Mouse (Mus musculus): Measurements from ENCODE around the gene Inppl1. TPM values are rescaled to one million over a fixed set of nuclear protein-coding genes. Genes with fewer than 3 reads are reported as not detected.

The Inppl1 gene
- polyA plus RNA-seq (2016; fragmentation: Nextera tagmentation; extraction: Ambion mirVana): 36.4 and 38.3 TPM in 2 replicates

DNA sequence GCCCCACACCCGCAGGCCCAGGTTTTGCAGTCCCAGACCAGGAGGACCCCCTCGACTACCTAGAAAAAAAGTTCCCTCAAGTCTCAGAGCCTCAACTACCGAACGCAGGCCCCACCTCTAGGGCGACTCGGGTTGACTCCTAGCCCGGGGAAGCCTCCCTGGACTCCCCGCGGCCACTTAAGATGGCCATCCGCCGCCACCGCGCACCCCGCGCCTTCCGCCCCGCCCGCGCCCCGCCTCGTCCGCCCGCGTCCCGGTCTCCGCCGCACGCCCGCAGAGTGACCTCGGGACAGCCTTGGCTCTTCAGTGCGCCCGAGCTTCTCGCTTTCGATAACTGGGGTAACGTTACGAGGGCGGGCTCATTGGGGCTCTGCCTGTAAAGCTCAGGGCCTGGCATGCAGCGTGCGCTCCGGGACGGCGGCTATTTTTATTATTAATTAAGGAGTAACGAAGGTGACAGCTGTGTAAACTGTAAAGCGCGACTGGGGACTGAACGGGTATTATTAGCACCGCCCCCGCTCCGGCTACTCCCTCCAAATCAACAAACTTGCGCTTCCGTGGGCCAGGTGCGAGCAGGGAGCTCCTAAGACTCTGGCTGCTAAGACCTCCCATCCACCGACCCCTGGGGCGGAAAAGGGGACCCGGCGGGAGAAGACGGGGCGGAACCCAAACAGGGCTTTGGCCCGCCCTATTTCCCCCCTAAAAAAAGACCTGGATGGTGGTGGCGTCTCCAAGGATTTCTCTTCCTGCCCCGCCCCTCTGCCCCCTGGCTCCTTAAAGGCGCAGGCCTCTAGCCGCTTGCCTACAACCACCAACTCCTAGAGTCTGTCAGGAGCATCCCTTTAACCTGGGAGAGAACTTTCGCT lies at the start of gene Inppl1:
Inppl1 (minus strand) TSS at position 624 of the 866 bp plus-strand sequence.
- peak within 1 kb of the TSS; percentile 91 for H3K4me2 ChIP-seq (replicated peaks)
- under 1% methylated on average over 64 of the region's 64 CpGs for WGBS
- peak within 1 kb of the TSS; percentile 91 for H3K9ac ChIP-seq (replicated peaks)
- peak; percentile 75 for ATAC-seq (ENCODE audit: low FRiP score, low read depth)
- peaks cover 28% of the 10 kb centered on the region for H3K4me1 ChIP-seq
- no peaks in the 10 kb centered on the region for H3K9me3 ChIP-seq
- peak within 1 kb of the TSS; percentile 85 for H3K27ac ChIP-seq (replicated peaks)
- H3K36me3 ChIP-seq: peaks cover 4% of the 10 kb centered on the region
- peak within 1 kb of the TSS; percentile 74 for H3K4me3 ChIP-seq
- H3K27me3 ChIP-seq: no peaks in the 10 kb centered on the region; the same call in 1 of the 2 replicates

DNA sequence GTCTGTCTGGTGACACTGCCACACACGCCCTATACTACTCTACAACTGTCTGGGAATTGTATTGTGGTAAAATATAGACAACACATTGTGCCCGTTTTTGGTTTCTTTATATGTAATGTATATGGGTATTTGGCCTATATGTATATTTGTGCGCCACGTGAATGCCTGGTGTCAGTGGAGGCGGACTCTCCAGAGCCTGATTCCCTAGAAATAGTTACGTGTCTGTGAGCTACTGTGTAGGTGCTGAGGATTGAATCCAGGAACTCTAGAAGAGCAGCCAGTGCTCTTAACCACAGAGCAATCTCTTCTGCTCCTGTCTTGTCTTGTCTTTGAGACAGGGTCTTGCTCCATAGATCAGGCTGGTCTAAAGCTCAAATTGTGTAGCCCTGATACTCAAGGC lies 48.2 kb upstream of the Inppl1 start:
- no peaks in the 10 kb centered on the region for H3K36me3 ChIP-seq
- no peaks in the 10 kb centered on the region for H3K4me1 ChIP-seq
- no peak overlapping the region for H3K4me3 ChIP-seq
- H3K27ac ChIP-seq (replicated peaks): no peak overlapping the region
- WGBS: 91% methylated on average over 6 of the region's 6 CpGs
- H3K27me3 ChIP-seq: no peaks in the 10 kb centered on the region
- H3K9ac ChIP-seq (replicated peaks): no peak overlapping the region; the same call in 1 of the 2 replicates
- no peaks in the 10 kb centered on the region for H3K9me3 ChIP-seq
- no peak overlapping the region for H3K4me2 ChIP-seq (replicated peaks)
- no peak for ATAC-seq (ENCODE audit: low FRiP score, low read depth)

DNA sequence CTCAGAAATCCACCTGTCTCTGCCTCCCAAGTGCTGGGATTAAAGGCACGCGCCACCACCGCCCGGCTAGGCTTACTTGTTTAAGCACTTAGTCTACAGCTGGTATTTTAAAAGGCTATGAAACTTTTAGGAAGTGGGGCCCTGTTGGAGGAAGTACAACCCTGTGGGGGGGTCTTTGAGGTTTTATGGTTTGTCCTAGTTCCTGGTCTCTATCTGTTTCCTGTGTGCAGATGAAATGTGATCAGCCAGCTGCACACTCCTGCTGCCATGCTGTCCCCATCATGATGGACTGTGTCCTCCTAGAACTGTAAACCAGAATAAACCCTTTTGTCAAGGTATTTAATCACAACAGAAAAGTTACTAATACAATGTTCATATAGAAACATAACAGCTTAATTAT lies 46.1 kb upstream of the Inppl1 start:
- H3K9ac ChIP-seq (replicated peaks): no peak overlapping the region
- H3K36me3 ChIP-seq: no peaks in the 10 kb centered on the region
- no peaks in the 10 kb centered on the region for H3K4me1 ChIP-seq
- WGBS: 94% methylated on average over 4 of the region's 4 CpGs
- no peak overlapping the region for H3K27ac ChIP-seq (replicated peaks)
- no peaks in the 10 kb centered on the region for H3K9me3 ChIP-seq
- H3K4me2 ChIP-seq (replicated peaks): no peak overlapping the region
- ATAC-seq (ENCODE audit: low FRiP score, low read depth): no peak
- H3K27me3 ChIP-seq: no peaks in the 10 kb centered on the region
- H3K4me3 ChIP-seq: no peak overlapping the region

DNA sequence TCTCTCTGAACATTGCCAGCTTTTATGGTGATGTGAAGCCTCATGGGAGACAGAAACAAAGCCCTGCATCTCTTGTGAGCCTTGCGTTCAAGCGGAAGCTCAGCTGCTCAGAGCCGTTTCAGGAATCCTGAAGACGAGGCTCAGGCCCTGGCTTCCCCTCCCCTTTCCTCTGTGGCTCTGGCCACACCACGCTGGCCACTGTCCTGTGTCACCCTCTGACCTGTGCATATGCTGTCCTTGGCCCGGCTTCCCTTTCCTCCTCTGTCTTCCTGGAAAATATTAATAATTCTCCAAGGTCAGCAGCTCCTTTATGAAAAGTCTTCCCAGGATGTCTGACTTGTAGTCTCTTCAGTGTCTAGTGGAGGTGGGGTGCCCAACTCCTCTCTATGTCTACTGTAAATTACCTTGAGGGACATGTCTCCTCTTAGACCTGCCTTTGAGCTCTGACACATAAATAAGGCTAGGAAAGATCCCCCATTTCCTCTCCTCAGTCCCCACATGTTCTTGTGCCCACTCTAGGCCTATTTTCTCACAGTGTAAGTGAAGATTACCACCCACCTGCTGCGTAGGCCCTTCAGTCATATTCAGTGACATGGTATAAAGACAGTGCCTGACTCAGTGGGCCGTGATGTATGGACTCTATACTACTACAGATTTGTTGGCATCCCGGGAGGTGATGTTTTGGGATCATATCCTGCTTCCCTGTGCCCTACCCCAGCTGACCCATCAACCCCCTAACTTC lies 44.6 kb upstream of the Inppl1 start:
- Histone ChIP-seq H3K36me3 (no peaks in the 10 kb centered on the region), H3K4me1 (no peaks in the 10 kb centered on the region), H3K9me3 (no peaks in the 10 kb centered on the region), H3K4me2 (replicated peaks) (no peak overlapping the region), H3K4me3 (no peak overlapping the region), H3K27ac (replicated peaks) (no peak overlapping the region), H3K9ac (replicated peaks) (no peak overlapping the region), H3K27me3 (no peaks in the 10 kb centered on the region)
- no peak for ATAC-seq (ENCODE audit: low FRiP score, low read depth)
- 71% methylated on average over 9 of the region's 9 CpGs for WGBS

DNA sequence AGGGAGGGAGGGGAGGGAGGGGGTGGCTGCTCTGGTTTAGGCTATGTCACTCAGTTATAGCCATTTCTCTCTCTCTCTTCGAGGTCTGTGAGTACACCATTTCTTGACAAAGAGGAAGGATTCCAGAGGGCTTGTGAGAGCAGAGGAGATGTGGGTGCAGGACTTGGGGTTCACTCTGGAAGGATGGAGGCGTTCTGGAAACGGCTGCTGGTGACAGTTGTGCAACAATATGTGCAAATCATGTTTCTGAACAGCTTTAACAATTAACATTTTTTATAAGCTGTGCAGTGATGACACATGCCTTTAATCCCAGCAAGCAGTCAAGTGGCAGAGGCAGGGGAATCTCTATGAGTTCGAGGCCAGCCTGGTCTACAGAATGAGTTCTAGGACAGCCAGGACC lies 42.8 kb upstream of the Inppl1 start:
- Histone ChIP-seq H3K27ac (replicated peaks) (no peak overlapping the region), H3K9me3 (no peaks in the 10 kb centered on the region), H3K9ac (replicated peaks) (no peak overlapping the region), H3K4me2 (replicated peaks) (no peak overlapping the region), H3K27me3 (no peaks in the 10 kb centered on the region), H3K4me3 (no peak overlapping the region), H3K36me3 (no peaks in the 10 kb centered on the region), H3K4me1 (no peaks in the 10 kb centered on the region)
- no peak for ATAC-seq (ENCODE audit: low FRiP score, low read depth)
- 79% methylated on average over 4 of the region's 4 CpGs for WGBS

DNA sequence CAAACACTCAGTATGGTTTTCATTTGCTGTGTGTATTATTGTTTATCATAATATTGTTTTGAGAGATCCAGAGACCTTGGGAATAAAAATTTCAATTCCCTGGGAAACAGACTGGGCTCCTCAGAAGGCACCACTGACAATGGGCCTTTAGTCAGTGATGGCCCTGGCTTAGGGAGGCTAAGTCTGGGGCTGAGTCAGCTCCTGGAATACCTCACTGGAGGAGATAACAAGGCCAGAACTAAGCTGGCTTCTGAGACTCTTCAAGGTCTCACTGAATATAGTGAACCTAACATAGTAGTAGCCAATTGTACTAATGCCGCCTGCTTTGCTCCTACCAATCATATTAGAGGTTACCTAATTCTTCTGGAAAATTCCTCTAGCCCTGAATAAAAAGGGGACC lies 37.9 kb upstream of the Inppl1 start:
- H3K9me3 ChIP-seq: no peaks in the 10 kb centered on the region
- no peak overlapping the region for H3K4me2 ChIP-seq (replicated peaks)
- H3K4me3 ChIP-seq: no peak overlapping the region
- no peak overlapping the region for H3K9ac ChIP-seq (replicated peaks)
- no peak for ATAC-seq (ENCODE audit: low FRiP score, low read depth)
- WGBS: 97% methylated on average over 1 of the region's 1 CpGs
- no peaks in the 10 kb centered on the region for H3K27me3 ChIP-seq
- no peaks in the 10 kb centered on the region for H3K36me3 ChIP-seq
- H3K4me1 ChIP-seq: no peaks in the 10 kb centered on the region
- H3K27ac ChIP-seq (replicated peaks): no peak overlapping the region

DNA sequence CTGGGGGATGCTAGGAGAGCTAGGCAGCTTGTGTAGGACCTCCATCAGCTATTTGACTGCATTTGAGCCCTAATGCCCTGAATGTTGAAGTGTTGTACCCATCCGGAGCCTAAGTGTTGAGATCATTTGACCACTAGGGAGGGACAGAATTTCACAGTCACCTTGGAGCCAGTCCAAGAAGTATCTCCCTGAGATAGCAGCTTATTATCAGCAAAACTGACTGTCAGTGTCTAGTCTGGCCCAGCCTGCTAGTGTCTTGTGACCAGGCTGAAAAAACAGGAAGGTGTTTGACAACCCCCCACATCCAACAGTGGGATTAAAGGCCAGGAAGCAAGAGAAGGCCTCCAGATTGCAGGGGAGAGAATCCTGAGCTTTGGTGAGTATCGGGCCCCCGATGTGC lies 33.3 kb upstream of the Inppl1 start:
- H3K4me1 ChIP-seq: peaks cover 5% of the 10 kb centered on the region; the same call in 1 of the 2 replicates
- no peaks in the 10 kb centered on the region for H3K36me3 ChIP-seq
- H3K4me2 ChIP-seq (replicated peaks): no peak overlapping the region
- H3K9ac ChIP-seq (replicated peaks): no peak overlapping the region
- no peaks in the 10 kb centered on the region for H3K27me3 ChIP-seq
- WGBS: 85% methylated on average over 3 of the region's 3 CpGs
- no peak overlapping the region for H3K4me3 ChIP-seq
- no peaks in the 10 kb centered on the region for H3K9me3 ChIP-seq
- H3K27ac ChIP-seq (replicated peaks): no peak overlapping the region
- ATAC-seq (ENCODE audit: low FRiP score, low read depth): no peak

DNA sequence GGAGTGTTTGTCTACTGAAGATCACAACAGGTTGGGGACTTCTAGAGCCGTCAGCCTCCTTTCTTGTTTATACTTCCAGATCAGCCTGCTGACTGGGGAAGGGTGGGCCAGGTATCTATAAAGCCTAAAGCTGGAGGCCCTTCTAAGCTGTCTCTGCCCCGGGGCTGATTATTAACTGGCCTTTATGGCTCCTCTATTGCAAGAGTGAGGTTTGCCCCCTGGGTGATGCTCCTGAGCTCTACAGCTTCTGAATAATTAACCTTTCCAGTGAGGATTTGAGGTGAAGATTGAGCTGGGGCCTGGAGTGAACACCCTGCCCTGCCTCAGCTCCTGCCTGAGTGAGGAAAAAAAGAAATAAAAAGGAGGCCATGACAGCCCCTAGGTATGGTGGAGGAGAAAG lies 32.6 kb upstream of the Inppl1 start, which contains the start of gene Folr1:
Folr1 (minus strand) TSS at position 160 of the 400 bp plus-strand sequence.
- no peak within 1 kb of the TSS for H3K9ac ChIP-seq (replicated peaks)
- no peaks in the 10 kb centered on the region for H3K9me3 ChIP-seq
- H3K27ac ChIP-seq (replicated peaks): no peak within 1 kb of the TSS
- H3K27me3 ChIP-seq: no peaks in the 10 kb centered on the region
- 72% methylated on average over 2 of the region's 2 CpGs for WGBS
- peaks cover 5% of the 10 kb centered on the region; the same call in 1 of the 2 replicates for H3K4me1 ChIP-seq
- H3K4me3 ChIP-seq: no peak within 1 kb of the TSS
- no peak within 1 kb of the TSS for H3K4me2 ChIP-seq (replicated peaks)
- no peak for ATAC-seq (ENCODE audit: low FRiP score, low read depth)
- H3K36me3 ChIP-seq: no peaks in the 10 kb centered on the region

DNA sequence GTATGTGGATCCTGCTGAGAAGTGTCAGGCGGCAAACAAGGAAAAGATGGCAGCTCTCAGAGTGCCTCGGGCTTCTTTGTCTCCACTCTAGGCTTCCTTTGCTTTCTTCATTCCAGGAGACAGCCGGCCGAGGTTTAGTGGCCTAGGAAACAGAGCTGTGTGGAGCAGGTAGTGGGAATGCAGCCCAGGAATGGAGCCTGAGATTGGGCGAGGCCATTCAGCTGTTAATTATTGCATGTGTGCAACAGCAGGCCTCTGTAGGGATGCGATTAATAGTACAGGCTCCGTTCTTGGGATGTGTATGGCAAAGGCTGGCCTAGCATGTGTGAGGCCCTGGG lies 31.1 kb upstream of the Inppl1 start:
- no peak overlapping the region for H3K9ac ChIP-seq (replicated peaks)
- H3K9me3 ChIP-seq: no peaks in the 10 kb centered on the region
- H3K36me3 ChIP-seq: no peaks in the 10 kb centered on the region
- peaks cover 5% of the 10 kb centered on the region; the same call in 1 of the 2 replicates for H3K4me1 ChIP-seq
- ATAC-seq (ENCODE audit: low FRiP score, low read depth): peak; percentile 60; the same call in 1 of the 2 replicates
- H3K27ac ChIP-seq (replicated peaks): peak overlapping the region; percentile 20; the same call in 1 of the 2 replicates
- H3K4me3 ChIP-seq: no peak overlapping the region
- no peaks in the 10 kb centered on the region for H3K27me3 ChIP-seq
- no peak overlapping the region for H3K4me2 ChIP-seq (replicated peaks)
- WGBS: 24% methylated on average over 7 of the region's 7 CpGs

DNA sequence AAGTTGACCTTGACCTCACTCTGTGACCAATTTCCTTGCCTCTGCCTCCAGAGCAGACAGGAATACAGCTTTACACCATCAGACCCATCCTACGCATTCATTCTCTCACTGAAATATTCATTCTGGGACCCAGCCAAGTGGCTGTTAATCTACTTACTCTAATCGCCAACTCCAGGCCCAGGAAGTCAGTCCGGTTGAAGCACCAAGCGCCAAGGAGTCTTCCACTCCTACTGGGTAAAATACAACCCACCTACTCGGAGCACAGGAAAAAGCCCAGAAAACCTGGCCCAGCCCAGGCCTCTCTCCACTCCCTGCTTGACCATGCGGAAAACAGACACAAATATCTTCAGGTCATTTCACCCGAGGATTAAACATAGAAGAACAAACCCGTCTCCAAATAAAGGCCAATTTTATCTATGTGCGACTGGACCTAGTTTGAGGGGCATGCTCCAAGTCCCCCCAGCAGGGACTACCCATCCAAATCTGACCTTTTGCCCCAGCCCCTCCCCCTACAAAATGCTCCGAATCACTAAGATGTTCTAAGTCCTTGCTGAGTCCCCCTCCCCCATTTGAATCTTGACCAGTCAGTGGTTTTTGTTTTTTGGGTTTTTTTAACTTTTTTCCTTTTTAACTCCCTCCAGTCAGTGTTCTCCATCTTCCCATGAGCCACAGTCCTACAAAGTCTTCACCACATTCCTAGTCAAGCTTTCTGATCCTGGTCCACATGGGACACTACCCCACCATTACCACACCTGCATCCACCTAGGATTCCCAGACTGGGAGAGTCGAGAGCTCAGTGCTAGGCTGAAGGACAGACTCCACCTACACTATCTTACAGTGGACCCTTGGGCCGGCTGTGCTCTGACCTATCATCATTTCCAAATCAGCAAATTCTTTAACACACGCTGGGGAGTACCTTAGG lies 30.5 kb upstream of the Inppl1 start:
- 35% methylated on average over 13 of the region's 13 CpGs for WGBS
- ATAC-seq (ENCODE audit: low FRiP score, low read depth): peak; percentile 27; the same call in 1 of the 2 replicates

DNA sequence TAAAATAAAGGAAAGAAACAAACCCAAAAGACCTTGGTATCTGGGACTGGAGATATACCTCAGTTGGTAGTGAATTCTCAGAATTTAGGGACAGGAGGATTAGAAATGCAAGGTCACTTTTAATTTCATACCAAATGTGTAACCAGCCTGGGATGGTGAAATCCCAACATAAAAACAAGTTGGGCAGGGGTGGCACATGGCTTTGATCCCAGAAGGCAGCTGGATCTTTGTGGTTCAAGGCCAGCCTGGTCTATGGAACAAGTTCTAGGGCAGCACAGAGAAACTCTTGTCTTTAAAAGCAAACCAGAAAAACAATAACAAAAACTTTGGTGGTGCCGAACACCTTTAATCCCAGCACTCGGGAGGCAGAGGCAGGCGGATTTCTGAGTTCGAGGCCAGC lies 29.5 kb upstream of the Inppl1 start:
- 94% methylated on average over 4 of the region's 4 CpGs for WGBS
- Histone ChIP-seq H3K27me3 (no peaks in the 10 kb centered on the region), H3K4me2 (replicated peaks) (no peak overlapping the region), H3K4me1 (peaks cover 5% of the 10 kb centered on the region; the same call in 1 of the 2 replicates), H3K36me3 (no peaks in the 10 kb centered on the region), H3K9me3 (no peaks in the 10 kb centered on the region), H3K4me3 (no peak overlapping the region), H3K9ac (replicated peaks) (no peak overlapping the region), H3K27ac (replicated peaks) (no peak overlapping the region)
- no peak for ATAC-seq (ENCODE audit: low FRiP score, low read depth)

More for the DNA sequence above, 30.5 kb upstream of the Inppl1 start:
- H3K4me1 ChIP-seq: peaks cover 5% of the 10 kb centered on the region; the same call in 1 of the 2 replicates
- no peaks in the 10 kb centered on the region for H3K36me3 ChIP-seq
- H3K4me2 ChIP-seq (replicated peaks): peak overlapping the region; percentile 6; the same call in 1 of the 2 replicates
- no peak overlapping the region for H3K4me3 ChIP-seq
- H3K27me3 ChIP-seq: no peaks in the 10 kb centered on the region
- H3K9me3 ChIP-seq: no peaks in the 10 kb centered on the region
- H3K9ac ChIP-seq (replicated peaks): no peak overlapping the region
- peak overlapping the region; percentile 20; the same call in 1 of the 2 replicates for H3K27ac ChIP-seq (replicated peaks)
